Mouse (Mus musculus) olfactory bulb, adult 2 months (tissue): ENCODE measurements around the gene Abcg4. TPM values are rescaled to one million over a fixed set of nuclear protein-coding genes. Genes with fewer than 3 reads are reported as not detected.
"Not testable (repeated sequence)": the region's sequence is repeated elsewhere in the genome, so short reads cannot be mapped to it uniquely, and the experiment has no call there.

Experiments used
- H3K27ac ChIP-seq: fragments of 200-500 bp; 2 replicates; pipeline ENCODE4 v1.5.1; 2012; ENCODE audit warnings: low read depth, low read length; ENCODE audit not compliant: insufficient read depth
- H3K4me1 ChIP-seq: fragments of 200-500 bp; 2 replicates; pipeline ENCODE4 v1.6.1; 2012; ENCODE audit warnings: low read length; ENCODE audit not compliant: control insufficient read depth, insufficient read depth
- H3K4me3 ChIP-seq: fragments of 200-500 bp; 2 replicates; pipeline ENCODE4 v1.5.1; 2012; ENCODE audit warnings: mild to moderate bottlenecking, low read depth, low read length, moderate library complexity; ENCODE audit not compliant: insufficient read depth
- CTCF ChIP-seq: fragments of 200-500 bp; IDR thresholded peaks from 2 replicates; pipeline ENCODE4 v1.5.1; 2012; ENCODE audit warnings: low read depth, mild to moderate bottlenecking, low read length, moderate library complexity; ENCODE audit not compliant: insufficient read depth
- POLR2A ChIP-seq: fragments of 200-500 bp; IDR thresholded peaks from 2 replicates; pipeline ENCODE4 v1.6.1; 2012; ENCODE audit warnings: mild to moderate bottlenecking, low read depth, low read length, moderate library complexity; ENCODE audit not compliant: insufficient read depth
- WGBS: fragments of 180-500 bp; shearing (Covaris S2); methylation state at CpG from one replicate; pipeline ENCODE4 v1.1.7; 2018; 5-methylcytosine and 5-hydroxymethylcytosine counted together
- polyA plus RNA-seq: library from polyadenylated mRNA; stranded (reverse); fragments of >200 nt; gene quantifications from 2 replicates; pipeline ENCODE4 v1.2.4, GENCODE M21; 2012; ENCODE audit warnings: low replicate concordance; ENCODE audit not compliant: missing spikeins, insufficient read depth, insufficient read length

Abcg4 gene
- polyA plus RNA-seq, 1 experiment: not detected

DNA sequence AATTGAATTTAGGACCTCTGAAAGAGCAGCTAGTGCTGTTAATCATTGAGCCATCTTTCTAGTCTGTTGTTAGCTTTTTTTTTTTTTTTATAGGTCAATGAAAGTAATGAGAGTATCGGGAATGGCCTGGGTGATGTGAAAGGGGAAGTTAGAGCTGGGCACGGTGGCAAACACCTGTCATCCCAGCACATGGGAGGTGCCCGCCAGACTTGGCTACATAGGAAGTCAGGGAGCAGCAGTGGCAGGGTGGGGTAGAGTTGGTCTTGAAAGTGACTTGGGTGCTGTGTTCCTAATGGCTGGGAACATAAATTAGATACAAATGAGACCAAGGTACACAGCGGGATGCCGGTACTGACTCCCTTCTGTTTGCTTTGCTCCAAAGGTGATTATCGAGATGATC, 42.3 kb upstream of the Abcg4 start:
- WGBS: 95% methylated on average over 6 of the region's 6 CpGs
- TF ChIP-seq CTCF (no peak), POLR2A (no peak)
- no peak overlapping the region for H3K27ac ChIP-seq

DNA sequence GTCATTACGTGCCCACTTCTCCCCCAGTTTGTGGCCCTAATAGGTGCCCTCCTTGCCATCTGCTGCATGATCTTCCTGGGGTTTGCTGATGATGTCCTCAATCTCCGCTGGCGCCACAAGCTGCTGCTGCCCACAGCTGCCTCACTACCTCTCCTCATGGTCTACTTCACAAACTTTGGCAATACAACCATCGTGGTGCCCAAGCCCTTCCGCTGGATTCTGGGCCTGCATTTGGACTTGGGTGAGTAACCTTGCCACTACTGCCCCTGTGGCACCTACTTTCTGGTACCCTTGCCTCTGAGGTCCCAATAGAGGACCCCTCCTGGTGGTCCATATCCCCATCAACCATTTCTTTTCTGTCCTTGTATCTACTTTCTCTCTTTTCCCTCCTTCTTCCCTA, 39.5 kb upstream of the Abcg4 start:
- WGBS: 84% methylated on average over 5 of the region's 5 CpGs

More for the DNA sequence above, 42.3 kb upstream of the Abcg4 start:
- Histone ChIP-seq H3K4me1 (peaks cover 8% of the 10 kb centered on the region), H3K4me3 (no peak overlapping the region)

GRCm38 (mm10) chr9:44327064-44327711, 38.8 kb upstream of the Abcg4 start:
- WGBS: under 1% methylated on average over 22 of the region's 22 CpGs

More for the DNA sequence above, 39.5 kb upstream of the Abcg4 start:
- Histone ChIP-seq H3K27ac (no peak overlapping the region), H3K4me1 (peaks cover 8% of the 10 kb centered on the region), H3K4me3 (no peak overlapping the region)
- TF ChIP-seq CTCF: no peak
- no peak for TF ChIP-seq POLR2A

DNA sequence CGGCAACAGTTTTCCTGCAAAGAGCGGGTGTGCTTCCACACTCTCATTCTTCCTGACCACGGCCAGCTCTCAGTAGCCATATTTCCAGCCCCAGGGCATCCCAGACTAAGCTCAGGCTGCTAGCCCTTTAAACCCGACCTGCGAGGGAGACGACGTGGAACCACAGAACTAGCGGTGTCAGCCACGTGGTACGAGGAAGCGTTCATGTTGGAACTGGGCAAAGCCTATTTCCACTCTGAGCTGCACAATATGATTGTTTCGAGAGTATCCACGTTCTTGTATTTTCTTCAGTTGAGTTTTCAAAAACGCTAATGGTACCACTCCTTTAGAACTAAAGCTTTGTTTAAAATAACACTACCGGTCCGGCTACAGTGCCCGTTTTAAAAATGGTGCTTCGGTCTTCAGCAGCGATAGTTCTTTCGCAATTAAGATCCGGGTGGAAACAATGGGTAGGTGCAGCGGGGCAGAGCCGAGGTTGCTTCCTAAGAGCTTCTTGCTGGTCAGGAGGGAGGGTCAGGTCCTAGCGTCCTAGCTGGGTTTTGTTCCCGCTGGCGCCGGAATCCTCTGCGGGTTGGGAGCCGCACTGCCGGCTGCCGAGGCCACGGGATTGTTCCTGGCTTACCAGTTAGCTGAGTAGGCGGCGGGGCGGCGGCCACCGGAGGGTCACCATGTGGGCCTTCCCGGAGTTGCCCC, 38.1 kb upstream of the Abcg4 start:
- H3K4me3 ChIP-seq: peak overlapping the region; percentile 78
- peak overlapping the region; percentile 84 for H3K27ac ChIP-seq
- under 1% methylated on average over 38 of the region's 38 CpGs for WGBS
- TF ChIP-seq POLR2A (peak; percentile 40; the same call in 1 of the 2 replicates), CTCF (no peak)
- peaks cover 8% of the 10 kb centered on the region for H3K4me1 ChIP-seq

More at GRCm38 (mm10) chr9:44327064-44327711, 38.8 kb upstream of the Abcg4 start:
- TF ChIP-seq POLR2A (no peak), CTCF (no peak)
- Histone ChIP-seq H3K4me1 (peaks cover 8% of the 10 kb centered on the region), H3K27ac (peak overlapping the region; percentile 66), H3K4me3 (peak overlapping the region; percentile 78)

DNA sequence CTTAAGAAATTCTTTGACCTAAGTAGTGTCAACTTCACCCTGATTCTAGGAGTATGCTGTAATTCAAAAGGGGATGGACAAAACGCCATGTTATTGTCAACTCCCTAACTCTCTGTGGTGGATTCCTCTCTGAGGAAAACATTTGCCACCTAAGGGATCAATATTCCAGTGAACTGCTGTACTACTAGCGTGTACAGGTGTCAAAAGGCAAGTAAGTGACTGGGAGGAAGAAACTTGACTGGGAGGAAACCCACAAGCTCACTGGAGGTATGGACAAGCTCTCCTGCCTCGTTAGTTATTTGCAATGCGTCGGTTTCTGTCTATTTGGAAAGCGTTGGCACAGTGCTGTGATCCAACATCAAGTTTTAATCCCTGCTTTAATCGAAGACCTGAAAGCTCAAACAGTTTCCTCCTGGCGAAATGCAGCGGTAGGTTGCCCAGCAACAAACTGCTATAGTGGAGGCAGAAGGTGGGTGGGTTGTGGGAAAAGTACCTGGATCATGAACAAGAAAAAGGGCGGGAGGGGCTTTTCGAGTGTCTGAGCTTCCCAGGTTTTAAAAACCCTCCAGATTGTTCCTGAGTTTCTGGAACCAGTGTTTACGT, 37.5 kb upstream of the Abcg4 start, which contains the start of gene Dpagt1:
TSS of gene Dpagt1 (plus strand) at position 252 of the 603 bp plus-strand sequence.
- 2% methylated on average over 12 of the region's 12 CpGs for WGBS
- Histone ChIP-seq H3K4me3 (peak within 1 kb of the TSS; percentile 78), H3K27ac (peak within 1 kb of the TSS; percentile 84), H3K4me1 (peaks cover 8% of the 10 kb centered on the region)
- no peak for TF ChIP-seq CTCF
- TF ChIP-seq POLR2A: no peak

GRCm38 (mm10) chr9:44325032-44325767, 36.8 kb upstream of the Abcg4 start:
- WGBS: 56% methylated on average over 7 of the region's 8 CpGs
- H3K4me1 ChIP-seq, H3K27ac ChIP-seq, H3K4me3 ChIP-seq: not testable (repeated sequence)

GRCm38 (mm10) chr9:44324147-44324546, 35.7 kb upstream of the Abcg4 start:
- peaks cover 8% of the 10 kb centered on the region for H3K4me1 ChIP-seq
- no peak overlapping the region for H3K27ac ChIP-seq
- TF ChIP-seq CTCF: no peak
- TF ChIP-seq POLR2A: no peak
- WGBS: 61% methylated on average over 6 of the region's 6 CpGs
- H3K4me3 ChIP-seq: no peak overlapping the region

- not testable (repeated sequence) for H3K4me1 ChIP-seq, H3K4me3 ChIP-seq, H3K27ac ChIP-seq
- 58% methylated on average over 4 of the region's 4 CpGs for WGBS
Observed at GRCm38 (mm10) chr9:44323656-44324055, 35.2 kb upstream of the Abcg4 start.

DNA sequence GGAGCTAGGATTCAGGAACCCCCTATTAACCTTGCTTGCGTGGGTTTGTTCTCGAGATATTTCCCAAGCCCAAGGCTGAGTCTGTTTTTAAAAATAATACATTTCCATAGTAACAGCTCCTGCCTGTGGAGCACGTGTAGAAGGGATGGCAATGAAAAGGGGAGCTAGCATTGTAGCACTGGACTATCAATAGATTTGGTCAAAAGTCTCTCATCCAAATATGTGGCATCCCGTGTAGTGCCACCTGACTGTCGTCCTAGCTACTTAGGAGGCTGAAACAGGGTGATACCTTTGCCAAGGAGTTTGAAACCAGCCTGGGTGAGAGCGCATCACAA, 32.4 kb upstream of the Abcg4 start:
- Histone ChIP-seq H3K4me1 (peaks cover 19% of the 10 kb centered on the region), H3K4me3 (peak overlapping the region; percentile 37), H3K27ac (peak overlapping the region; percentile 99)
- WGBS: 6% methylated on average over 6 of the region's 6 CpGs
- TF ChIP-seq CTCF (no peak), POLR2A (no peak)
